Mouse (Mus musculus) myocyte (in vitro differentiated cells): Measurements from ENCODE around the gene Hipk4.

Source experiments
- CEBPB ChIP-seq: IDR thresholded peaks from 2 replicates; pipeline ENCODE4 v1.6.1; 2011; ENCODE audit warnings: mild to moderate bottlenecking, moderate library complexity; ENCODE audit not compliant: poor library complexity, insufficient read depth, severe bottlenecking
- E2F4 ChIP-seq: IDR thresholded peaks from one replicate; pipeline ENCODE4 v1.6.1; 2011; ENCODE audit warnings: mild to moderate bottlenecking, control low read depth, moderate library complexity; ENCODE audit not compliant: insufficient read depth
- MAX ChIP-seq: IDR thresholded peaks from one replicate; pipeline ENCODE4 v1.6.1; 2011; ENCODE audit warnings: low read depth, mild to moderate bottlenecking, control low read depth
- MYOD1 ChIP-seq, 3 experiments: IDR thresholded peaks; one replicate each; pipeline ENCODE4 v1.6.1; 2011; ENCODE audit warnings: control low read depth in 2 of 3, low read depth in 2 of 3, mild to moderate bottlenecking in 2 of 3, moderate library complexity in 1 of 3; ENCODE audit not compliant: insufficient read length in 2 of 3, control insufficient read depth in 1 of 3
- MYOG ChIP-seq, 3 experiments: IDR thresholded peaks; one replicate each; pipeline ENCODE4 v1.6.1; 2011; ENCODE audit warnings: control low read depth in 2 of 3, low read depth in 2 of 3, mild to moderate bottlenecking in 2 of 3; ENCODE audit not compliant: insufficient read length in 2 of 3, control insufficient read depth in 1 of 3, insufficient read depth in 1 of 3
- POLR2A ChIP-seq: IDR thresholded peaks from one replicate; pipeline ENCODE4 v1.6.1; 2011; ENCODE audit warnings: low read depth, mild to moderate bottlenecking, control low read depth, moderate library complexity; ENCODE audit not compliant: insufficient read length
- POLR2AphosphoS2 ChIP-seq: IDR thresholded peaks from one replicate; pipeline ENCODE4 v1.6.1; 2011; ENCODE audit warnings: low read depth, control low read depth; ENCODE audit not compliant: insufficient read length
- REST ChIP-seq: IDR thresholded peaks from one replicate; pipeline ENCODE4 v1.6.1; 2011; ENCODE audit warnings: mild to moderate bottlenecking, control low read depth, moderate library complexity; ENCODE audit not compliant: insufficient read depth, insufficient read length
- SRF ChIP-seq: IDR thresholded peaks from one replicate; pipeline ENCODE4 v1.6.1; 2011; ENCODE audit warnings: low read depth; ENCODE audit not compliant: control insufficient read depth, insufficient read length
- TCF12 ChIP-seq: IDR thresholded peaks from one replicate; pipeline ENCODE4 v1.6.1; 2011; ENCODE audit warnings: mild to moderate bottlenecking, control low read depth; ENCODE audit not compliant: poor library complexity, insufficient read depth, severe bottlenecking
- TCF3 ChIP-seq: IDR thresholded peaks from one replicate; pipeline ENCODE4 v1.6.1; 2011; ENCODE audit warnings: low read depth, control low read depth; ENCODE audit not compliant: insufficient read length
- USF1 ChIP-seq: IDR thresholded peaks from one replicate; pipeline ENCODE4 v1.6.1; 2011; ENCODE audit warnings: low read depth, mild to moderate bottlenecking, control low read depth, moderate library complexity

DNA sequence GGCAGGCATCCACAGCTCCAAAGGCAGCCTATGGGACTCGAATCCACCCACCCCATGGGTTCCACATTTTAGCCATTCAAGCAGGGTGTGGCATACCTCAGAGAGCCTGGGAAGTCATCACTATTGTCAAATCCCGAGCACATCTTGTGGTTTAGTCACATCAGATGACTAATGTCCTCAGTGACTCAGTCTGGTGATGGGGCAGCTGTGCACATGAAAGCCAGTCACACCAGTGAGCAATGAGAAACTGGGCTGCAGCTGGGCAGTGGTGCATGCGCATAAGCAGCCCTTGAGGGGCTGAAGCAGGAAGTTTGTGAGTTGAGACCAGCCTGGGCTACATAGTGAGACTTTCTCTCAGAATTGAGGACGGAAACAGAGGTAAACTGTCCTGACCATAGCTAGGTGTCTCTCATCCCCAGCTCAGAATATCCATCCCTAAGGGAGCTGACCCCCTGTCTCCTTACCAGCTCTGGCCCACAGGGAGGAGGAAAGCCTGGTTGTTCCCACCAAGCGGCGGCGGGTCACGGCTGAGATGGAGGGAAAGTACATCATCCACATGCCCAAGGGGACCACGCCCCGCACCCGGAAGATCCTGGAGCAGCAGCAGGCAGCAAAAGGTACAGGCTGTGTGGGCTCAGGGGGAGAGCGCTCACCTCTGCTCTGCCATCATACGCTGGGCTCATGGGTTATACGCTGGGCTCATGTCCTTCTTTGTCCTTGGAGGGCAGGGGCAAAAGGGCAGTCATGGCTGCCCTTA lies 51.2 kb downstream of the Hipk4 start:
- no peak for TF ChIP-seq USF1
- no peak for TF ChIP-seq E2F4
- TF ChIP-seq TCF12, result peak; percentile 34
- no peak for TF ChIP-seq POLR2A
- TF ChIP-seq POLR2AphosphoS2, result peak; percentile 19
- TF ChIP-seq CEBPB, result 0 out of 2 replicates have a peak, but pooled peaks have one; percentile 32
- TF ChIP-seq MAX, result no peak
- peak; percentile 4 to 84 (median 52) for TF ChIP-seq MYOD1 (IDR thresholded peaks at IDR 0.05; ENCODE audit: control insufficient read depth in 1 of 3, insufficient read length in 2 of 3, low read depth in 2 of 3)
- TF ChIP-seq SRF, result no peak
- TF ChIP-seq MYOG (IDR thresholded peaks at IDR 0.05; ENCODE audit: control insufficient read depth in 1 of 3, insufficient read depth in 1 of 3, insufficient read length in 2 of 3, low read depth in 2 of 3), result peak in 1 of 3 experiments; percentile 65
- TF ChIP-seq TCF3, result no peak
- no peak for TF ChIP-seq REST
